ENCODE assay signal across 14 mouse cellular contexts in genomic region chr16:17949421-17949877, GRCm38 (mm10). TPM values are rescaled to one million over a fixed set of nuclear protein-coding genes. Genes with fewer than 3 reads are reported as not detected.
DNase-seq lines count a peak whose midpoint lies in the region; ATAC-seq and TF ChIP-seq lines count a peak whose summit lies in the region.
"Had no signal": no experiment of that assay in that cellular context is flagged by ENCODE, and none has a peak within 500 bp of the region (broad histone marks: within the 10 kb centered on the region; RNA-seq: fewer than 3 reads in every experiment).

No protein-coding gene starts in this region.

- intact Hi-C loops in heart, postnatal 36 days (cut with DNase I) = no loop called here

- WGBS in heart, embryonic 16.5 days = 43% methylated on average over 2 of the region's 2 CpGs
- 20% methylated on average over 2 of the region's 2 CpGs for WGBS in forebrain, embryonic 14.5 days
- WGBS in midbrain, embryonic 13.5 days = 21% methylated on average over 2 of the region's 2 CpGs

- no peak overlapping the region for H3K27ac ChIP-seq in heart, embryonic 16.5 days (ENCODE audit: low read length)
- H3K27ac ChIP-seq in forebrain, embryonic 14.5 days (ENCODE audit: low read depth, low read length) = peak overlapping the region; percentile 58
- H3K27ac ChIP-seq in midbrain, embryonic 13.5 days = peak overlapping the region; percentile 88

- no peaks in the 10 kb centered on the region for H3K27me3 ChIP-seq in heart, embryonic 16.5 days (ENCODE audit: control insufficient read depth, insufficient read depth, low read length)
- H3K27me3 ChIP-seq in forebrain, embryonic 14.5 days (replicated peaks; ENCODE audit: control insufficient read depth, insufficient read depth, low read length) = no peaks in the 10 kb centered on the region
- H3K27me3 ChIP-seq in midbrain, embryonic 13.5 days = 0 out of 2 replicates have a peak, but pooled peaks cover 3% of the 10 kb centered on the region

- TF ChIP-seq POLR2A in brain, embryonic 14.5 days (IDR thresholded peaks at IDR 0.05; ENCODE audit: borderline replicate concordance, extremely low read depth, insufficient read depth, insufficient read length, poor library complexity, severe bottlenecking) = no peak

- no peak overlapping the region for H3K9ac ChIP-seq in heart, embryonic 16.5 days (ENCODE audit: low read length)
- H3K9ac ChIP-seq in forebrain, embryonic 14.5 days (ENCODE audit: low read length) = no peak overlapping the region
- no peak overlapping the region for H3K9ac ChIP-seq in midbrain, embryonic 13.5 days (replicated peaks)

- no peaks in the 10 kb centered on the region for H3K36me3 ChIP-seq in heart, embryonic 16.5 days (ENCODE audit: control insufficient read depth, insufficient read depth)
- H3K36me3 ChIP-seq in forebrain, embryonic 14.5 days (ENCODE audit: control insufficient read depth, insufficient read depth, low read length) = no peaks in the 10 kb centered on the region
- no peaks in the 10 kb centered on the region for H3K36me3 ChIP-seq in midbrain, embryonic 13.5 days

- no peak overlapping the region for H3K4me2 ChIP-seq in heart, embryonic 16.5 days (ENCODE audit: low read depth, low read length)
- H3K4me2 ChIP-seq in forebrain, embryonic 14.5 days (ENCODE audit: low read length) = no peak overlapping the region
- H3K4me2 ChIP-seq in midbrain, embryonic 13.5 days (replicated peaks) = no peak overlapping the region

- no peak for DNase-seq in heart, postnatal 36 days
- peak; percentile 89 for DNase-seq in brain, embryonic 14.5 days (ENCODE audit: low read depth)
- DNase-seq in forebrain, embryonic 14.5 days (ENCODE audit: low spot score) = peak; percentile 66
- no peak for DNase-seq in layer of hippocampus, adult 11-12 months (ENCODE audit: low spot score)
- DNase-seq in cerebellum, postnatal 14 days = no peak
- DNase-seq in kidney, postnatal 10 days = no peak
- DNase-seq: cerebellum, adult 2 months; gastrocnemius, postnatal 36 days; lung, adult 18-20 months had no signal

- TF ChIP-seq CTCF in brain, embryonic 14.5 days (IDR thresholded peaks at IDR 0.05; ENCODE audit: borderline replicate concordance, extremely low read depth, insufficient read depth, insufficient read length) = no peak

- no peaks in the 10 kb centered on the region for H3K9me3 ChIP-seq in heart, embryonic 16.5 days (replicated peaks; ENCODE audit: control insufficient read depth, low read length)
- H3K9me3 ChIP-seq in forebrain, embryonic 14.5 days (replicated peaks; ENCODE audit: control insufficient read depth, low read length) = no peaks in the 10 kb centered on the region
- H3K9me3 ChIP-seq in midbrain, embryonic 13.5 days = no peaks in the 10 kb centered on the region

- ATAC-seq in heart, embryonic 16.5 days (replicated peaks; ENCODE audit: extremely low read depth, insufficient read depth, low FRiP score) = 0 out of 2 replicates have a peak, but pooled peaks have one; percentile 18
- peak; percentile 83 for ATAC-seq in forebrain, embryonic 14.5 days
- ATAC-seq in midbrain, embryonic 13.5 days = peak; percentile 98

- no peak overlapping the region for H3K4me3 ChIP-seq in heart, embryonic 16.5 days (ENCODE audit: low read length)
- H3K4me3 ChIP-seq in forebrain, embryonic 14.5 days (ENCODE audit: low read depth, low read length) = no peak overlapping the region
- H3K4me3 ChIP-seq in midbrain, embryonic 13.5 days (replicated peaks) = no peak overlapping the region

- H3K4me1 ChIP-seq in heart, embryonic 16.5 days (ENCODE audit: control insufficient read depth, insufficient read depth, low read length) = no peaks in the 10 kb centered on the region
- peaks cover 2% of the 10 kb centered on the region; the same call in 1 of the 2 replicates for H3K4me1 ChIP-seq in forebrain, embryonic 14.5 days (ENCODE audit: control insufficient read depth, insufficient read depth, low read length)
- peaks cover 23% of the 10 kb centered on the region for H3K4me1 ChIP-seq in midbrain, embryonic 13.5 days (replicated peaks)

RNA-seq across cellular contexts. Expression of gene Slc25a1, which starts 21.4 kb away (rescaled TPM):
- 27.2 and 27.9 TPM in 2 replicates for polyA plus RNA-seq in heart, embryonic 16.5 days (2015; fragmentation: Nextera tagmentation; extraction: Ambion mirVana)
- total RNA-seq in heart, postnatal 36 days (2021) = 10 to 100 TPM in 1 of 2 experiments, 1 to 10 TPM in 1; 5.9 to 13.9 TPM
- polyA plus RNA-seq in brain, embryonic 14.5 days (2012; rRNA removed) = 110 and 126 TPM in 2 replicates
- polyA plus RNA-seq in forebrain, embryonic 14.5 days (2014; fragmentation: Nextera tagmentation; extraction: Ambion mirVana) = 113 and 124 TPM in 2 replicates
- 146 and 148 TPM in 2 replicates for polyA plus RNA-seq in midbrain, embryonic 13.5 days (2015; fragmentation: Nextera tagmentation; extraction: Ambion mirVana)

RNA-seq across cellular contexts. Expression of gene Vpreb2, which starts 30.8 kb away (rescaled TPM):
- polyA plus RNA-seq in heart, embryonic 16.5 days (2015; fragmentation: Nextera tagmentation; extraction: Ambion mirVana) = not detected in 2 replicates
- not detected for total RNA-seq in heart, postnatal 36 days (2021)
- polyA plus RNA-seq in brain, embryonic 14.5 days (2012; rRNA removed) = 0.10 TPM in 1 of 2 replicates, not detected in the other
- polyA plus RNA-seq in forebrain, embryonic 14.5 days (2014; fragmentation: Nextera tagmentation; extraction: Ambion mirVana) = 0.32 TPM in 1 of 2 replicates, not detected in the other
- not detected in 2 replicates for polyA plus RNA-seq in midbrain, embryonic 13.5 days (2015; fragmentation: Nextera tagmentation; extraction: Ambion mirVana)
- total RNA-seq: gastrocnemius, postnatal 36 days; left cerebral cortex, postnatal 10 days had no signal
- polyA plus RNA-seq: C2C12; cerebellum, adult 2 months; intestine, embryonic 14.5 days had no signal

RNA-seq across cellular contexts. Expression of gene Gsc2, which starts 34.6 kb away (rescaled TPM):
- polyA plus RNA-seq in heart, embryonic 16.5 days (2015; fragmentation: Nextera tagmentation; extraction: Ambion mirVana) = not detected in 2 replicates
- total RNA-seq in heart, postnatal 36 days (2021) = not detected
- 0.55 and 1.1 TPM in 2 replicates for polyA plus RNA-seq in brain, embryonic 14.5 days (2012; rRNA removed)
- not detected in 2 replicates for polyA plus RNA-seq in forebrain, embryonic 14.5 days (2014; fragmentation: Nextera tagmentation; extraction: Ambion mirVana)
- 0.40 and 1.5 TPM in 2 replicates for polyA plus RNA-seq in midbrain, embryonic 13.5 days (2015; fragmentation: Nextera tagmentation; extraction: Ambion mirVana)
- total RNA-seq: gastrocnemius, postnatal 36 days; left cerebral cortex, postnatal 10 days had no signal
- polyA plus RNA-seq: C2C12; cerebellum, adult 2 months; intestine, embryonic 14.5 days had no signal

RNA-seq across cellular contexts. Expression of gene Ess2, which starts 38.3 kb away (rescaled TPM):
- polyA plus RNA-seq in heart, embryonic 16.5 days (2015; fragmentation: Nextera tagmentation; extraction: Ambion mirVana) = 31.6 and 32.7 TPM in 2 replicates
- total RNA-seq in heart, postnatal 36 days (2021) = 10 to 100 TPM in 1 of 2 experiments, 1 to 10 TPM in 1; 8.7 to 10.6 TPM
- polyA plus RNA-seq in brain, embryonic 14.5 days (2012; rRNA removed) = 51.9 and 56.9 TPM in 2 replicates
- 43.5 and 46.1 TPM in 2 replicates for polyA plus RNA-seq in forebrain, embryonic 14.5 days (2014; fragmentation: Nextera tagmentation; extraction: Ambion mirVana)
- polyA plus RNA-seq in midbrain, embryonic 13.5 days (2015; fragmentation: Nextera tagmentation; extraction: Ambion mirVana) = 56.1 and 56.6 TPM in 2 replicates

RNA-seq across cellular contexts. Expression of gene Tssk2, which starts 51.0 kb away (rescaled TPM):
- not detected in 2 replicates for polyA plus RNA-seq in heart, embryonic 16.5 days (2015; fragmentation: Nextera tagmentation; extraction: Ambion mirVana)
- not detected for total RNA-seq in heart, postnatal 36 days (2021)
- not detected in 2 replicates for polyA plus RNA-seq in brain, embryonic 14.5 days (2012; rRNA removed)
- polyA plus RNA-seq in forebrain, embryonic 14.5 days (2014; fragmentation: Nextera tagmentation; extraction: Ambion mirVana) = 0.13 and 0.41 TPM in 2 replicates
- polyA plus RNA-seq in midbrain, embryonic 13.5 days (2015; fragmentation: Nextera tagmentation; extraction: Ambion mirVana) = 0.14 and 0.19 TPM in 2 replicates
- total RNA-seq: gastrocnemius, postnatal 36 days; left cerebral cortex, postnatal 10 days had no signal
- polyA plus RNA-seq: cerebellum, adult 2 months; intestine, embryonic 14.5 days had no signal

Comparison
In these comparisons a context has a peak if more than half of its experiments do, and no peak if none do; other contexts are left out.
1. ATAC-seq: peak in every context shown above with its lines; median percentile 98 in midbrain, embryonic 13.5 days; 83 in forebrain, embryonic 14.5 days; 18 in heart, embryonic 16.5 days.
2. DNase-seq: peak in brain, embryonic 14.5 days (single experiment) and forebrain, embryonic 14.5 days (single experiment); none in heart, postnatal 36 days (0 of 2), layer of hippocampus, adult 11-12 months (single experiment), cerebellum, postnatal 14 days (0 of 2) and kidney, postnatal 10 days (single experiment).